Mouse (Mus musculus): Measurements from ENCODE around the gene Hist2h2aa2. TPM values are rescaled to one million over a fixed set of nuclear protein-coding genes. Genes with fewer than 3 reads are reported as not detected.
A peak's percentile ranks its signal among the peaks of the same experiment; 100 is the strongest.
"Not testable (repeated sequence)": the region's sequence is repeated elsewhere in the genome, so short reads cannot be mapped to it uniquely, and the experiment has no call there.

The Hist2h2aa2 gene
- polyA plus RNA-seq, 1 experiment from 2014 or later, result 33.3 TPM

- 50% methylated on average over 6 of the region's 6 CpGs for WGBS
- Histone ChIP-seq H3K9me3 (ENCODE audit: control insufficient read depth, low read length) (no peaks in the 10 kb centered on the region), H3K4me1 (replicated peaks; ENCODE audit: control insufficient read depth, insufficient read depth, low read length) (peaks cover 12% of the 10 kb centered on the region), H3K9ac (replicated peaks; ENCODE audit: low read depth, low read length) (no peak overlapping the region), H3K27ac (ENCODE audit: low read length) (no peak overlapping the region), H3K4me3 (replicated peaks; ENCODE audit: low read length) (no peak overlapping the region), H3K4me2 (ENCODE audit: low read length) (peak overlapping the region; percentile 35), H3K36me3 (ENCODE audit: control insufficient read depth, insufficient read depth) (no peaks in the 10 kb centered on the region), H3K27me3 (replicated peaks; ENCODE audit: control insufficient read depth, insufficient read depth, low read length) (no peaks in the 10 kb centered on the region)
- ATAC-seq, result no peak
Observed at GRCm38 (mm10) chr3:96248141-96249033, 8.3 kb upstream of the Hist2h2aa2 start.

GRCm38 (mm10) chr3:96247356-96248140 lies 7.5 kb upstream of the Hist2h2aa2 start:
- Histone ChIP-seq H3K36me3 (ENCODE audit: control insufficient read depth, insufficient read depth) (no peaks in the 10 kb centered on the region), H3K9ac (replicated peaks; ENCODE audit: low read depth, low read length) (peak overlapping the region; percentile 37; the same call in 1 of the 2 replicates), H3K4me2 (ENCODE audit: low read length) (peak overlapping the region; percentile 35), H3K27ac (ENCODE audit: low read length) (no peak overlapping the region), H3K4me3 (replicated peaks; ENCODE audit: low read length) (peak overlapping the region; percentile 38), H3K9me3 (ENCODE audit: control insufficient read depth, low read length) (no peaks in the 10 kb centered on the region), H3K4me1 (replicated peaks; ENCODE audit: control insufficient read depth, insufficient read depth, low read length) (peaks cover 12% of the 10 kb centered on the region), H3K27me3 (replicated peaks; ENCODE audit: control insufficient read depth, insufficient read depth, low read length) (no peaks in the 10 kb centered on the region)
- ATAC-seq, result no peak
- WGBS, result 2% methylated on average over 11 of the region's 11 CpGs

- Histone ChIP-seq H3K4me3 (replicated peaks; ENCODE audit: low read length) (peak within 1 kb of the TSS; percentile 38), H3K4me2 (ENCODE audit: low read length) (peak within 1 kb of the TSS; percentile 39), H3K4me1 (replicated peaks; ENCODE audit: control insufficient read depth, insufficient read depth, low read length) (peaks cover 12% of the 10 kb centered on the region), H3K9ac (replicated peaks; ENCODE audit: low read depth, low read length) (peak within 1 kb of the TSS; percentile 37; the same call in 1 of the 2 replicates)
- H3K9me3 ChIP-seq (ENCODE audit: control insufficient read depth, low read length); H3K27me3 ChIP-seq (replicated peaks; ENCODE audit: control insufficient read depth, insufficient read depth, low read length); H3K27ac ChIP-seq (ENCODE audit: low read length); H3K36me3 ChIP-seq (ENCODE audit: control insufficient read depth, insufficient read depth): not testable (repeated sequence)
- peak; percentile 87 for ATAC-seq
- no CpG with 5 or more reads among the region's 47 CpGs for WGBS
Observed at GRCm38 (mm10) chr3:96246427-96246856, 6.4 kb upstream of the Hist2h2aa2 start, which contains the start of gene Hist2h3c1. Gene Hist2h3c1, plus strand, starts transcription at chr3:96246685.

- H3K9me3 ChIP-seq (ENCODE audit: control insufficient read depth, low read length); ATAC-seq; H3K9ac ChIP-seq (replicated peaks; ENCODE audit: low read depth, low read length); H3K27ac ChIP-seq (ENCODE audit: low read length); H3K36me3 ChIP-seq (ENCODE audit: control insufficient read depth, insufficient read depth); H3K27me3 ChIP-seq (replicated peaks; ENCODE audit: control insufficient read depth, insufficient read depth, low read length): not testable (repeated sequence)
- peaks cover 12% of the 10 kb centered on the region for H3K4me1 ChIP-seq (replicated peaks; ENCODE audit: control insufficient read depth, insufficient read depth, low read length)
- 0% methylated on average over 9 of the region's 21 CpGs for WGBS
- peak overlapping the region; percentile 38 for H3K4me3 ChIP-seq (replicated peaks; ENCODE audit: low read length)
- peak overlapping the region; percentile 39 for H3K4me2 ChIP-seq (ENCODE audit: low read length)
Observed at GRCm38 (mm10) chr3:96246018-96246417, 5.9 kb upstream of the Hist2h2aa2 start.

- Histone ChIP-seq H3K4me1 (replicated peaks; ENCODE audit: control insufficient read depth, insufficient read depth, low read length) (peaks cover 14% of the 10 kb centered on the region), H3K27ac (ENCODE audit: low read length) (peak within 1 kb of the TSS; percentile 96), H3K4me2 (ENCODE audit: low read length) (peak within 1 kb of the TSS; percentile 64), H3K9ac (replicated peaks; ENCODE audit: low read depth, low read length) (peak within 1 kb of the TSS; percentile 75), H3K4me3 (replicated peaks; ENCODE audit: low read length) (peak within 1 kb of the TSS; percentile 53)
- not testable (repeated sequence) for H3K27me3 ChIP-seq (replicated peaks; ENCODE audit: control insufficient read depth, insufficient read depth, low read length); H3K9me3 ChIP-seq (ENCODE audit: control insufficient read depth, low read length); H3K36me3 ChIP-seq (ENCODE audit: control insufficient read depth, insufficient read depth)
- WGBS, result under 1% methylated on average over 20 of the region's 88 CpGs
- peak; percentile 90 for ATAC-seq
Observed at GRCm38 (mm10) chr3:96245003-96245886, 5.2 kb upstream of the Hist2h2aa2 start, which contains the start of gene Hist2h2aa1. Gene Hist2h2aa1, plus strand, starts transcription at chr3:96245497.

GRCm38 (mm10) chr3:96243921-96244572 lies 4.0 kb upstream of the Hist2h2aa2 start:
- Histone ChIP-seq H3K4me1 (replicated peaks; ENCODE audit: control insufficient read depth, insufficient read depth, low read length) (peaks cover 14% of the 10 kb centered on the region), H3K27me3 (replicated peaks; ENCODE audit: control insufficient read depth, insufficient read depth, low read length) (no peaks in the 10 kb centered on the region), H3K27ac (ENCODE audit: low read length) (0 out of 2 replicates have a peak overlapping the region, but pooled peaks have one; percentile 96), H3K9me3 (ENCODE audit: control insufficient read depth, low read length) (no peaks in the 10 kb centered on the region), H3K4me2 (ENCODE audit: low read length) (no peak overlapping the region; the same call in 1 of the 2 replicates), H3K4me3 (replicated peaks; ENCODE audit: low read length) (no peak overlapping the region), H3K36me3 (ENCODE audit: control insufficient read depth, insufficient read depth) (no peaks in the 10 kb centered on the region), H3K9ac (replicated peaks; ENCODE audit: low read depth, low read length) (no peak overlapping the region; the same call in 1 of the 2 replicates)
- WGBS, result 82% methylated on average over 7 of the region's 7 CpGs
- no peak for ATAC-seq

- 68% methylated on average over 9 of the region's 9 CpGs for WGBS
Observed at GRCm38 (mm10) chr3:96240799-96241197, 722 bp upstream of the Hist2h2aa2 start.

More at GRCm38 (mm10) chr3:96240799-96241197, 722 bp upstream of the Hist2h2aa2 start:
- no peaks in the 10 kb centered on the region for H3K36me3 ChIP-seq (ENCODE audit: control insufficient read depth, insufficient read depth)
- H3K4me3 ChIP-seq (replicated peaks; ENCODE audit: low read length), result no peak overlapping the region
- H3K9me3 ChIP-seq (ENCODE audit: control insufficient read depth, low read length), result no peaks in the 10 kb centered on the region
- peaks cover 22% of the 10 kb centered on the region for H3K4me1 ChIP-seq (replicated peaks; ENCODE audit: control insufficient read depth, insufficient read depth, low read length)
- H3K27ac ChIP-seq (ENCODE audit: low read length), result peak overlapping the region; percentile 78
- H3K27me3 ChIP-seq (replicated peaks; ENCODE audit: control insufficient read depth, insufficient read depth, low read length), result no peaks in the 10 kb centered on the region
- no peak for ATAC-seq
- peak overlapping the region; percentile 58 for H3K4me2 ChIP-seq (ENCODE audit: low read length)
- H3K9ac ChIP-seq (replicated peaks; ENCODE audit: low read depth, low read length), result peak overlapping the region; percentile 45; the same call in 1 of the 2 replicates

All from forebrain, embryonic 16.5 days (tissue).